Mouse (Mus musculus) ES-E14 (cell line): ENCODE data around the gene Gm43638.

Experiments used
- CHD2 ChIP-seq: IDR thresholded peaks from 2 replicates; pipeline ENCODE4 v1.6.1; 2014; ENCODE audit warnings: mild to moderate bottlenecking, low read depth, low read length, inconsistent platforms
- HCFC1 ChIP-seq: IDR thresholded peaks from 2 replicates; pipeline ENCODE4 v1.6.1; 2012; ENCODE audit warnings: low read length, inconsistent platforms, borderline replicate concordance; ENCODE audit not compliant: insufficient read depth
- ZC3H11A ChIP-seq: IDR thresholded peaks from 2 replicates; pipeline ENCODE4 v1.6.1; 2012; ENCODE audit warnings: low read depth, mild to moderate bottlenecking, inconsistent platforms, low read length, borderline replicate concordance
- ZNF384 ChIP-seq: IDR thresholded peaks from 2 replicates; pipeline ENCODE4 v1.6.1; 2012; ENCODE audit warnings: low read depth, low read length, inconsistent platforms

GRCm38 (mm10) chr5:87498936-87499335, 12.3 kb upstream of the Gm43638 start:
- TF ChIP-seq CHD2 (no peak), ZNF384 (no peak), HCFC1 (no peak), ZC3H11A (no peak)
